Mouse (Mus musculus) embryo, embryonic 10 days (tissue): ENCODE data around the gene Asprv1.
A peak's percentile ranks its signal among the peaks of the same experiment; 100 is the strongest.

Experiments
- DNase-seq: peaks from one replicate; pipeline ENCODE4 v3.0.0-alpha.2; 2015; ENCODE audit warnings: low spot score

Asprv1 gene

GRCm38 (mm10) chr6:86627946-86628345, at the start of gene Asprv1:
Gene Asprv1 (plus strand): TSS chr6:86628164.
- DNase-seq = no peak

DNA sequence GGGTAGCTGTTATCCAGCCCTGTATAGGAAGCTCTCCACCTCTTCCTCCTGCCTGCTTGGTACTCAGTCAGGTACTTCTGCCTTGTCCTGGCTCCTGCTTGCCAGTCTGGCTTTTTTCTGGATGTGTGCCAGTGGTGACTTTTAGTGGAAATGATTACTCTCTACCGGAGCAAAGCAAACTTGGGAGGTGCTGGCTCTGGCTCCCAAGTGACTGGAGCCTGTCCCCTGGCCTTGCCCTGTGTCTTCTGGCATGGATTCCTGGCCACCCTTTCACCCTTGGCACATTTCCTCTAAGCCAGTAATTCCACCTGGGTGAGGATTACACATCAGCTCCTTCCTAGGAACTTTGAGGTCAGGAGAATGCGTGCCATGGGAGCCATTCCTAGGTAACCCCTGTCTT, 49.6 kb upstream of the Asprv1 start:
- DNase-seq = no peak

DNA sequence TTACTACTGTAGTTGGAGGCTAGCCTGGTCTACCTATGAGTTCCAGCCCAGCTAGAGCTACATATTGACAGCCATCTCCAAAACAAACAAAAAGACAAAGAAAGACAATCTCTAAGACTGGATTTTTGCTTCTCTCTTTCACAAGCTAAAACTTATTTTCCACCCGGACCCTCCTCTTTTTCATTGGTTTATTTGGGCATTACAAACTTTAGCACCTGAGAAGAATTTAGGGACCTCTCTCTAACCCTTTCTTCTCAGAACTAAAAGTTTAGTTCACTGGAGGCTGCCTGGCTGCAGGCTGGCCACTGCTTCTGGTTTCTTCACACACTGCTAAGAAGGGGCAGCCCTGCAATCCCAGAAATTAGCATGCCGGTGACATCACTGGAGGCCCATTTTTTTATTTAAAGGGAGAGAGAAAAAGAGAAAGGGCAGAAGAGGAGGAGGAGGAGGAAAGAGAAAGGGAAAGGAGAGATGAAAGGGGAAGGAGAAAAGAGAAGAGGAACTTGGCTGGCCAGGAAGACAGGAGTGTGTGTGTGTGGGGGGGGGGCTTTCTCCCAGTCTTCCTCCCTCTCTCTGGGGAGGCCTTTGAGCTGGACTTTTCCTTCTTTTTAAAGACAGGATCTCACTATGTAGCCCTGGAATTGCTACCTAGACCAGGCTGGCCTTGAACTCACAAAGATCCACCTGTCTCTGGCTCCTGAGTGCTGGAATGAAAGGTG, 48.7 kb upstream of the Asprv1 start:
- DNase-seq = no peak

GRCm38 (mm10) chr6:86579926-86580325, 48.0 kb upstream of the Asprv1 start:
- DNase-seq = no peak

DNA sequence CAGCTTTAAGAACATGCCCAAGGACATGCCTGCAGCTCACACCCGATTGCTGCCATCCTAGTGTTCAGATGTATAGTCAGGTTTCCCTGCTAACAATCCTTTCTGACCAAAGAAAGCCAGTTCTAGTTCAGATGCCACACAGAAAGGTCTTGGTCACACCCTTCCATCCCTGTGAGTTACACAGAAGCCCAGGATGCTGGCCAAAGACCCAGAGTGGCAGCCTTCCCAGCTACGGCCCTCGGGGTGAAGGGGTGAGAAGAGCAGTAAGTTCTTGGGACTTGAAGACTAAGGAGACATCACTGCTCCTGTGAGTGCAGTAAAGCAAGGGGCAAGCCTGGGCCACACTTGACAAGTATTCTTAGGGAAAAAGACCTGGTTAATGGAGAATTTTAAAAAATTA, 44.8 kb upstream of the Asprv1 start:
- DNase-seq = no peak

- DNase-seq = no peak
Measured at GRCm38 (mm10) chr6:86583601-86584215, 44.3 kb upstream of the Asprv1 start.

DNA sequence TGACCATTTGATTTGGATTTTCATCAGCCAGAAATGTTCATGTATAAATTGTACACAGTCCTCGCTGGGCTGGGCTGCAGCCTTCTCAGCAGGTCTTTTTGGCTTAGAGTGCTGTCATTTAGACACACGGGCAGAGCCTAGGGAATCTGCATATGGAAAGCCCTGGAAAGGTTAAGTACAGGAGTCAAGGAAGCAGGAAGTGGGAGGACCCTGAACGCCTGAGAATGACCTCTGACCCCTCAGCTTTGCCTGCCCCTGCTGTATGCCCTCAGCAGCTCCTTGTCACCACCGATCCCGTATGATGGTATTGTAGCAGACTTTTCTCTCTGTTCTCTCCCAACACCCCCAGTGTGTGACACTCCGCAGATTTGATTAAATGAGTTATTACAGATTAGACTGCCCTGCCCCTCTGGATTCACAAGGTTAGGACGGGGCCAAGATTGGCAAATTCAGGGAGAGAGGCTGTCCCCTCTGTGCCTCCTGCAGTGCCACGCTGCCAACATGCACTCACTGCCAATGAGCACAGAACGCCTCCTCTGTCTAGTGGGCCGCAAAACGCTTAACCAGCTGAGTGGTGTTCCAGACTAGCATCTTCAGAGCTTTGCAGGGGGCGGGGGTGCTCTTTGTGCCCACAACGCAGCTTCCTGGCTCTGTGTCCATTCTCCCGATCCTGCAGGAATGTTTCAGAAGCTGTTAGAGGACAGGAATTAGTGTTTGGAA, 43.5 kb upstream of the Asprv1 start:
- peak; percentile 69 for DNase-seq

DNA sequence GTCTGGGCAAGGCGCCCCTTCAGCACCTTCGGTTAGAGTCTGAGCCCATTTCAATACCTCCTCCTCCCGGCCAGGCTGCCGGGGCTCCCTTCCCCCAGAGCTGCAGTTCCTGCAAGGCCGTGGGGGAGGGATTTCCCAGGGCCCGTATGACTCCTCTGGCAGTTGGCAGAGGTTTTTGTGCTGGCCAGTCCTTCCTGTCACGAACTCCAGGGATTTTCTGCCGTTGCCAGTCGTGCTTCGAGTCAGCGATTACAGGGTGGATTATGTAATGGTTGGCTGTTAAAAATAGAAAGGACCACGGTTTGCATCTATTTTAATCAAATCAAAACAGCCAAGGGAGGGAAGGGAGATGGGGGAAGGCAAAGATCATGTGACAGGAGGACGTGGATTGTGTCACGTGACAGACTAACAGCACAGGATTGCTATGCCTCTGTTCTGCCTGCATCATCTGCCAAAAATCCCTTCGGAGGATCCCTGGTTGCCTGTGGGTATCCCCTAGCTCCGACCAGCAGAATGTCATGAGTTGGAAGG, 42.8 kb upstream of the Asprv1 start:
- DNase-seq = peak; percentile 63

GRCm38 (mm10) chr6:86586070-86586469, 41.9 kb upstream of the Asprv1 start:
- DNase-seq = no peak

- no peak for DNase-seq
Measured at GRCm38 (mm10) chr6:86588429-86588828, 39.5 kb upstream of the Asprv1 start.

- no peak for DNase-seq
Measured at GRCm38 (mm10) chr6:86593146-86593897, 34.6 kb upstream of the Asprv1 start.

DNA sequence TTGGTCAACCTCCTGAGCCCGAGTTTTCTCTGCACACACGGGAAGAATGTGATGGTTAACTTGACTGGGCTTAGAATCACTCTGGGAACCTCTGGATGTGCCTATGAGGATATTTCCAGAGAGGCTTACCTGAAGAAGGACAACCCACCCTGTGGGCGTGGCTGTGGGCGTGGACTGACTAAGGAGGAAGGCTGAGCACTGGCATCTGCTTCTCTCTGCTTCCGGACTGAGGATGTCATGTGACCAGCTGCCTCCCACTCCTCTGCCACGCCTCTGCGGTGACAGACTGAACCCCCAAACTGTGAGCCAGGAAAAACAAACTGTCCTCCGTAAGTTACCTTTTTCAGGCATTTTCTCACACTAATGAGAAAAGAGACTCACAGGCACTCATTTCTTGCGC, 33.3 kb upstream of the Asprv1 start:
- peak; percentile 85 for DNase-seq

- no peak for DNase-seq
Measured at GRCm38 (mm10) chr6:86595865-86596440, 32.0 kb upstream of the Asprv1 start.

- DNase-seq = no peak
Measured at GRCm38 (mm10) chr6:86598742-86599193, 29.2 kb upstream of the Asprv1 start.

DNA sequence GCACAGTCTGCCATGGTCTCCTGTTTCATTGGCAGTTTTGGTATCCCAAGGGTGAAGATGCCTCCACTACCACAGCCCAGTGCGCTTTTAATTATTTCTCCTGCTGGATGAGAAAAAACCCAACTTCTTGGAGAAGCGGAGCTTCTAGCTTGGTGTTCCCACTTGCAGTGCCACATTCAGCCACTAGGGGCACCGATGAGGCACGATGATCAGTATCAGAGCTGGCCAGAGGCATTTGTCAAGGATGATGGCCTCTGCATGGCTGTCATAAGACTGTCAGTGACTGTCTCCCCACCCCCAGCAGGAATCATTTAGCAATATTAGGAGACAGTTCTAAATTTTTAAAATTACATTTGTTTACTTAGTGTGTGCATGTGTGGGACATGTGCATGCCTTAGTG, 28.8 kb upstream of the Asprv1 start:
- DNase-seq = peak; percentile 90

DNA sequence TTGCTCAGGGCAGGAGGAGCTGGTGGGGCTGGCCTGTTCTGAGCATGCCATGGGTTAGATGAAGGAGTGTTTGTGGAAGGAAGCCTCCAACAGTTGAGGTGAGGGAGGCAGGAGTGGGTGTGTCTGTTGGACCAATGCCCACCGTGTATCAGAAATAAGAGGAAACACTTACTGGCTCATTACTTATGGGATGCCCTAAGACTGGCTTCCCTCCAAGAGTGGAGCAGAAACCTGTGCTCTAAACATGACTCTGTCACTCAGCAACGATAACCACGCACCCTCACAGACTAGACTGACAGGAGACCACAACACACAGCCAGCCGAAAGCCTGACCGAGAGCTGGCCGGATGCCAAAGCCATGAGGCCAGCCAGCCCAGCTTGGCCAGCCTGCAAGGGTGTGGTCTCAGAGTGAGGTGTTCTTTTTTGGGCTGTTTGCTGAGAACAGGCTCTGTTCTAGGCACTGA, 28.0 kb upstream of the Asprv1 start:
- no peak for DNase-seq

- no peak for DNase-seq
Measured at GRCm38 (mm10) chr6:86605260-86605659, 22.7 kb upstream of the Asprv1 start.

DNA sequence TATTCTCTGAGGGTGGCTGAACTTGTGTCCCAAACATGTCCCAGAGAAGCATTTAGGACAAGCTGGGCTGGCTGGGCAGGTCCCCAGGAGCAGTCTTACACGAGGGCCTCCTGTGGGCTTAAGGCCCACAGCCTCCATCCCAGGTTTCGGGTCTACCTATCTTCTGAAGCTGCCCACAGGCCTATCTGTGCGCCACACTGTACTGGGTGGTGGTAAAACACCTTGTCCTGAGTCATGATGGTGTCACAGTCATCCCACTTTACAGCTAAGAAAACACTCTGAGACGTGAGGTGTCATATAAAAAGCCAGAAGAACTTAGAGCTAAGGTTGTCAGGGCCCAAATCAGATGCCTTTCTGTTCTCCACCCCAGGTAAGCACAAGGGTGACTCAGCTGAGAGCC, 21.7 kb upstream of the Asprv1 start:
- DNase-seq = no peak

DNA sequence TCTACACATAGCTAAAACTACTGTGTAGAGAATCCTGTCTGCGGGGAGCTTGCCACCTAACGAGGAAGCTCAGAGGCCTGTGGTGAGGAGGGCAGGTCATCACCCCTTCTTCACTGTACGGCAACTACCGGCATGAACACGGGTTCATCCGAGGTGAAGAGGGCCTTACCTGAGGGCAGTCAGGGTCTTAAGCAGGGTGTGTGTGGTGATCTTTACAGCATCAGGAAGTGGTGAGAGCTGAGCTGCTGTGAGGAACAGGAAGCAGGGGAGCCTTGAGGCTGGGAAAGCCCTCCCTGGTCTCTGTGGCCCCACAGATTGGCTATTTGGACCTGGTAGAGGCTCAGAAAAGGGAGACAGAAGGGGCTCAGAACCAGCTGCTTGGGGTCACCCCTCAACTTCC, 20.5 kb upstream of the Asprv1 start:
- no peak for DNase-seq

- DNase-seq = no peak
Measured at GRCm38 (mm10) chr6:86609235-86609634, 18.7 kb upstream of the Asprv1 start.

- DNase-seq = no peak
Measured at GRCm38 (mm10) chr6:86610714-86611113, 17.2 kb upstream of the Asprv1 start.

GRCm38 (mm10) chr6:86615301-86615700, 12.7 kb upstream of the Asprv1 start:
- no peak for DNase-seq
